Mouse (Mus musculus) ES-E14 (cell line): ENCODE data around the gene Rnf32. TPM values are rescaled to one million over a fixed set of nuclear protein-coding genes. Genes with fewer than 3 reads are reported as not detected.

Experiments used
- DNase-seq: peaks from one replicate; pipeline ENCODE4 v3.0.0-alpha.2; 2013; ENCODE audit warnings: low read depth, low spot score
- H3K27ac ChIP-seq: 2 replicates; pipeline ENCODE4 v1.5.1; 2012; ENCODE audit warnings: low read depth, mild to moderate bottlenecking, low read length, moderate library complexity, mixed read lengths; ENCODE audit not compliant: poor library complexity, insufficient read depth, severe bottlenecking
- H3K36me3 ChIP-seq: 2 replicates; pipeline ENCODE4 v1.6.1; 2012; ENCODE audit warnings: mild to moderate bottlenecking, low read length, moderate library complexity, mixed read lengths; ENCODE audit not compliant: control insufficient read depth, poor library complexity, insufficient read depth, severe bottlenecking
- H3K4me1 ChIP-seq, 2 experiments: fragments of 150-350 bp in 1 of 2; sonication (generic) in 1 of 2; 2 replicates each; pipeline ENCODE4 v1.6.1; 2012; ENCODE audit warnings: low read length in 2 of 2, mild to moderate bottlenecking in 1 of 2, mixed read lengths in 1 of 2; ENCODE audit not compliant: control insufficient read depth in 2 of 2, insufficient read depth in 2 of 2, poor library complexity in 1 of 2
- H3K4me3 ChIP-seq, 2 experiments: fragments of 150-350 bp in 1 of 2; sonication (generic) in 1 of 2; 2 replicates each; pipeline ENCODE4 v1.5.1; 2012; ENCODE audit warnings: low read length in 2 of 2, low read depth in 1 of 2, mild to moderate bottlenecking in 1 of 2, mixed read lengths in 1 of 2; ENCODE audit not compliant: insufficient read depth in 1 of 2, poor library complexity in 1 of 2, severe bottlenecking in 1 of 2
- H3K9ac ChIP-seq: 2 replicates; pipeline ENCODE4 v1.6.1; 2012; ENCODE audit warnings: low read depth, mild to moderate bottlenecking, low read length, mixed read lengths; ENCODE audit not compliant: poor library complexity, insufficient read depth, severe bottlenecking
- H3K9me3 ChIP-seq: fragments of 150-350 bp; sonication (generic); 2 replicates; pipeline ENCODE4 v1.6.1; 2012; ENCODE audit warnings: low read depth, mild to moderate bottlenecking, low read length; ENCODE audit not compliant: control insufficient read depth, insufficient read depth
- CHD2 ChIP-seq: IDR thresholded peaks from 2 replicates; pipeline ENCODE4 v1.6.1; 2014; ENCODE audit warnings: mild to moderate bottlenecking, low read depth, low read length, inconsistent platforms
- HCFC1 ChIP-seq: IDR thresholded peaks from 2 replicates; pipeline ENCODE4 v1.6.1; 2012; ENCODE audit warnings: low read length, inconsistent platforms, borderline replicate concordance; ENCODE audit not compliant: insufficient read depth
- MAFK ChIP-seq: IDR thresholded peaks from 2 replicates; pipeline ENCODE4 v1.6.1; 2014; ENCODE audit warnings: mild to moderate bottlenecking, low read depth, low read length, inconsistent platforms; ENCODE audit not compliant: insufficient read depth
- ZC3H11A ChIP-seq: IDR thresholded peaks from 2 replicates; pipeline ENCODE4 v1.6.1; 2012; ENCODE audit warnings: low read depth, mild to moderate bottlenecking, inconsistent platforms, low read length, borderline replicate concordance
- ZNF384 ChIP-seq: IDR thresholded peaks from 2 replicates; pipeline ENCODE4 v1.6.1; 2012; ENCODE audit warnings: low read depth, low read length, inconsistent platforms
- in situ Hi-C, 2 experiments: fragments of 600-800 bp; cut with MboI; formaldehyde crosslinking; loops; one replicate each; pipeline ENCODE4 v1.15.1; 2025; ENCODE audit warnings: low sequenced_read_pairs in 2 of 2, inconsistent platforms in 1 of 2; ENCODE audit not compliant: unreplicated experiment in 2 of 2
- total RNA-seq: library from RNA; depleted of rRNA; stranded (reverse); fragments of 300-350 nt; gene quantifications from 2 replicates; pipeline ENCODE4 v1.2.3, GENCODE M21; 2012; rRNA removed

Rnf32 gene
- 2.4 and 5.7 TPM in 2 replicates for total RNA-seq

- Histone ChIP-seq H3K36me3 (no peaks in the 10 kb centered on the region), H3K9ac (peak within 1 kb of the TSS; percentile 94), H3K27ac (peak within 1 kb of the TSS; percentile 76), H3K4me1 (peaks cover 6 to 14% of the 10 kb centered on the region in 2 experiments; a peak in 3 of 4 replicates), H3K9me3 (no peaks in the 10 kb centered on the region), H3K4me3 (peak within 1 kb of the TSS; percentile 83 to 84)
- TF ChIP-seq MAFK (no peak), CHD2 (no peak), ZC3H11A (no peak), HCFC1 (peak; percentile 2; the same call in 1 of the 2 replicates)
- DNase-seq: peak; percentile 90
- in situ Hi-C loops: no loop called here
Measured at GRCm38 (mm10) chr5:29195570-29196263, at the start of gene Rnf32. Gene Rnf32 (plus strand): TSS chr5:29195992.

GRCm38 (mm10) chr5:29150146-29150545, 45.6 kb upstream of the Rnf32 start:
- Histone ChIP-seq H3K9ac (no peak overlapping the region), H3K36me3 (no peaks in the 10 kb centered on the region), H3K9me3 (no peaks in the 10 kb centered on the region), H3K27ac (no peak overlapping the region), H3K4me1 (no peaks in the 10 kb centered on the region), H3K4me3 (no peak overlapping the region)
- no peak for DNase-seq
- no peak for TF ChIP-seq ZNF384
- no peak for TF ChIP-seq MAFK
- no peak for TF ChIP-seq HCFC1
- TF ChIP-seq ZC3H11A: no peak
- TF ChIP-seq CHD2: no peak
- in situ Hi-C loops: no loop called here

- no peak for DNase-seq
- in situ Hi-C loops: no loop called here
- no peak for TF ChIP-seq MAFK
- no peak for TF ChIP-seq CHD2
- no peak for TF ChIP-seq HCFC1
- TF ChIP-seq ZNF384: no peak
- no peak for TF ChIP-seq ZC3H11A
Measured at GRCm38 (mm10) chr5:29159849-29160248, 35.9 kb upstream of the Rnf32 start.

GRCm38 (mm10) chr5:29166947-29167346, 28.8 kb upstream of the Rnf32 start:
- H3K9ac ChIP-seq: no peak overlapping the region
- in situ Hi-C loops: no loop called here
- H3K4me3 ChIP-seq: no peak overlapping the region
- H3K4me1 ChIP-seq: no peaks in the 10 kb centered on the region
- no peaks in the 10 kb centered on the region for H3K36me3 ChIP-seq
- no peak overlapping the region for H3K27ac ChIP-seq
- TF ChIP-seq ZNF384 (no peak), ZC3H11A (no peak), CHD2 (no peak), HCFC1 (no peak), MAFK (no peak)
- no peaks in the 10 kb centered on the region for H3K9me3 ChIP-seq
- DNase-seq: no peak

More at GRCm38 (mm10) chr5:29159849-29160248, 35.9 kb upstream of the Rnf32 start:
- Histone ChIP-seq H3K4me3 (no peak overlapping the region), H3K27ac (no peak overlapping the region), H3K9ac (no peak overlapping the region), H3K9me3 (no peaks in the 10 kb centered on the region), H3K4me1 (no peaks in the 10 kb centered on the region), H3K36me3 (no peaks in the 10 kb centered on the region)

- H3K9me3 ChIP-seq: no peaks in the 10 kb centered on the region
- no peak for DNase-seq
- TF ChIP-seq ZNF384 (no peak), MAFK (no peak), CHD2 (no peak), HCFC1 (no peak), ZC3H11A (no peak)
- H3K27ac ChIP-seq: no peak overlapping the region
- H3K36me3 ChIP-seq: no peaks in the 10 kb centered on the region
- H3K4me3 ChIP-seq: no peak overlapping the region
- H3K4me1 ChIP-seq: no peaks in the 10 kb centered on the region
- in situ Hi-C loops: no loop called here
- no peak overlapping the region for H3K9ac ChIP-seq
Measured at GRCm38 (mm10) chr5:29170193-29170592, 25.6 kb upstream of the Rnf32 start.
